Mouse (Mus musculus): ENCODE measurements at regions not wholly inside any gene's neighbourhood (a gene's known extent, or its start where the extent isn't known, plus 50 kb on each side); places are given as distances from the start of the nearest gene placed in this dataset.
A peak's percentile ranks its signal among the peaks of the same experiment; 100 is the strongest.

GRCm38 (mm10) chr3:38397615-38397956 lies 87.1 kb downstream of the Ankrd50 start:
- DNase-seq = no peak

GRCm38 (mm10) chr3:38396760-38397614 lies 87.7 kb downstream of the Ankrd50 start:
- DNase-seq = no peak

- DNase-seq = no peak
Observed at GRCm38 (mm10) chr3:38394308-38394707, 90.3 kb downstream of the Ankrd50 start.

GRCm38 (mm10) chr3:38389647-38390046 lies 95.0 kb downstream of the Ankrd50 start:
- no peak for DNase-seq

GRCm38 (mm10) chr3:38388961-38389360 lies 95.7 kb downstream of the Ankrd50 start:
- DNase-seq = no peak

GRCm38 (mm10) chr3:38382743-38383142 lies 101.9 kb downstream of the Ankrd50 start:
- DNase-seq = no peak

- DNase-seq = no peak
Observed at GRCm38 (mm10) chr3:38381623-38382022, 103.0 kb downstream of the Ankrd50 start.

GRCm38 (mm10) chr3:38373690-38374089 lies 111.0 kb downstream of the Ankrd50 start:
- DNase-seq = no peak

GRCm38 (mm10) chr3:38371702-38372101 lies 112.9 kb downstream of the Ankrd50 start:
- DNase-seq = no peak

- no peak for DNase-seq
Observed at GRCm38 (mm10) chr3:38363888-38364287, 120.8 kb downstream of the Ankrd50 start.

- no peak for DNase-seq
Observed at GRCm38 (mm10) chr3:38361411-38361810, 123.2 kb downstream of the Ankrd50 start.

- DNase-seq = no peak
Observed at GRCm38 (mm10) chr3:38360974-38361373, 123.7 kb downstream of the Ankrd50 start.

- peak; percentile 3 for DNase-seq
Observed at GRCm38 (mm10) chr3:38360421-38360921, 124.2 kb downstream of the Ankrd50 start.

GRCm38 (mm10) chr3:38357905-38358491 lies 126.6 kb downstream of the Ankrd50 start:
- DNase-seq = no peak

- DNase-seq = no peak
Observed at GRCm38 (mm10) chr3:38344283-38344682, 140.4 kb downstream of the Ankrd50 start.

- no peak for DNase-seq
Observed at GRCm38 (mm10) chr3:38341666-38342065, 143.0 kb downstream of the Ankrd50 start.

- DNase-seq = no peak
Observed at GRCm38 (mm10) chr3:38333321-38333910, 151.2 kb downstream of the Ankrd50 start.

- no peak for DNase-seq
Observed at GRCm38 (mm10) chr3:38331169-38331568, 153.5 kb downstream of the Ankrd50 start.

- no peak for DNase-seq
Observed at GRCm38 (mm10) chr3:38327286-38327685, 157.4 kb downstream of the Ankrd50 start.

GRCm38 (mm10) chr3:38326211-38326610 lies 158.4 kb downstream of the Ankrd50 start:
- DNase-seq = no peak

- DNase-seq = no peak
Observed at GRCm38 (mm10) chr3:38324663-38325062, 160.0 kb downstream of the Ankrd50 start.

GRCm38 (mm10) chr3:38322426-38322825 lies 162.2 kb downstream of the Ankrd50 start:
- DNase-seq = peak; percentile 35

GRCm38 (mm10) chr3:38321620-38322019 lies 163.0 kb downstream of the Ankrd50 start:
- DNase-seq = no peak

- no peak for DNase-seq
Observed at GRCm38 (mm10) chr3:38320998-38321397, 163.6 kb downstream of the Ankrd50 start.
